Mouse (Mus musculus): ENCODE results near the gene Il31ra. TPM values are rescaled to one million over a fixed set of nuclear protein-coding genes. Genes with fewer than 3 reads are reported as not detected.

Il31ra gene
- total RNA-seq, 2 experiments from 2014 or later, result 2.7 to 4.3 TPM

DNA sequence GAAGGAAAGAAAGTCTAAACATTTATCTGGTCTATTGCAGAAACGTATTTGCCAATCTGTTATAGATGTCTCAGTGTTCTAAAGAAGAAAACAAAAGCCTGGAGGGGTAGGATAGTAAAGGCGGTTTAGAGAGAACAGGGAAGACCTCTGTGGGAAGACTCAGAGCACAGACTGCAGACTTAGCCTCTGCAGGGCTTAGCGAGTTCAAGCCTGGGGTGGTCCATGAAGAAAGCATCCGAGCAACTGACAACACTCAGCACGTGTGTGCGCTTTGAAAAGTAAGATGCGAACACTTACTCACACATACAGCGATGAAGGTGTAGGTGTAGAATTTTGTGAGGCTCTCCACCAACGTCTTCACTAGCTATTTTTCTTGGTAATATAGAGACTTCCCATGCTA, 123.0 kb downstream of the Il31ra start:
- no peak for ATAC-seq (ENCODE audit: poor library complexity, severe bottlenecking)

Other genes starting within 250 kb of the Il31ra start
- gene Il6st, start 130.3 kb downstream of the Il31ra start, total RNA-seq (2015), result 77.4 and 84.3 TPM in 2 replicates
- gene Il6st, start 130.3 kb downstream of the Il31ra start, total RNA-seq (2017), result 94.6 and 108 TPM in 2 replicates
- gene Ddx4, start 58.1 kb upstream of the Il31ra start, total RNA-seq (2015), result 0.39 TPM in 1 of 2 replicates, not detected in the other
- gene Ddx4, start 58.1 kb upstream of the Il31ra start, total RNA-seq (2017), result 0.29 TPM in 1 of 2 replicates, not detected in the other
- gene Slc38a9, start 66.4 kb upstream of the Il31ra start, total RNA-seq (2015), result 26.5 and 29.0 TPM in 2 replicates
- gene Slc38a9, start 66.4 kb upstream of the Il31ra start, total RNA-seq (2017), result 18.0 and 24.0 TPM in 2 replicates
- 1.1 TPM in 2 replicates for gene Plpp1, start 206.4 kb upstream of the Il31ra start, total RNA-seq (2015)
- gene Plpp1, start 206.4 kb upstream of the Il31ra start, total RNA-seq (2017), result 0.26 and 1.5 TPM in 2 replicates